Mouse (Mus musculus) inflammation-experienced regulatory T-cells, adult 6 months (primary cell): ENCODE measurements around the gene Gm16427. TPM values are rescaled to one million over a fixed set of nuclear protein-coding genes. Genes with fewer than 3 reads are reported as not detected.
"Not testable (repeated sequence)": the region's sequence is repeated elsewhere in the genome, so short reads cannot be mapped to it uniquely, and the experiment has no call there.

Experiments used
- ATAC-seq: one replicate; pipeline ENCODE4 v1.8.0; 2017
- polyA plus RNA-seq, 3 experiments: library from polyadenylated mRNA; unstranded; fragments of 100-300 nt; shearing (Covaris generic); gene quantifications; one replicate each; pipeline ENCODE4 v1.2.1; 2017

The Gm16427 gene
- polyA plus RNA-seq = not detected

DNA sequence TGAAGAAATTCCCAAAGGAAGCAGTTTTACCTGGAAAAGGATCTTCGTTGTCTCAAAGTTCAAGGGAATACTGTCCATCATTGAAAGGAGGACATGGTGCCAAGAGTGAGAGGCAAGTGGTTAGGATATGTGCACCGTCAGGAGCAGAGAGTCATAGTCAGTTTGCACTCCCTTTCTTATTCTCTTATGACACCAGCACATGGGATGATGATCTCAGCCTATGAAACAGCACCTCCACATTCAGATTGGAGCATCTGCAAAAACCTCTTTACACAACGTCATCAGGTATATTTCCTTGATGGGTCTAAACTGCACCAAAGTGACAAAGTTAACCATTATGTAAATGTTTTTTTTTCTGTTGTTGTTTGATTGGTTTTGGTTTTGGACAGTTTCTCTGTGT, at the start of gene Gm16427:
Gm16427 (minus strand) TSS at position 101 of the 400 bp plus-strand sequence.
- not testable (repeated sequence) for ATAC-seq

Other genes with a start within 250 kb of the Gm16427 start
- not detected for gene C87414, start 131.4 kb upstream of the Gm16427 start, polyA plus RNA-seq